Mouse (Mus musculus) ES-Bruce4 (cell line): ENCODE data around the gene Gucd1. TPM values are rescaled to one million over a fixed set of nuclear protein-coding genes. Genes with fewer than 3 reads are reported as not detected.
"Not testable (repeated sequence)": the region's sequence is repeated elsewhere in the genome, so short reads cannot be mapped to it uniquely, and the experiment has no call there.

Experiments used
- H3K27ac ChIP-seq: 2 replicates; pipeline ENCODE4 v1.5.1; 2012; ENCODE audit warnings: low read length, inconsistent platforms; ENCODE audit not compliant: insufficient read depth
- H3K27me3 ChIP-seq: 2 replicates; pipeline ENCODE4 v1.6.1; 2012; ENCODE audit warnings: mild to moderate bottlenecking, low read length, inconsistent platforms; ENCODE audit not compliant: control insufficient read depth, poor library complexity, insufficient read depth, severe bottlenecking
- H3K36me3 ChIP-seq: 2 replicates; pipeline ENCODE4 v1.6.1; 2012; ENCODE audit warnings: inconsistent platforms, mild to moderate bottlenecking, low read length, moderate library complexity; ENCODE audit not compliant: control insufficient read depth, poor library complexity, insufficient read depth, severe bottlenecking
- H3K4me1 ChIP-seq: one replicate; pipeline ENCODE4 v1.8.1; 2011; ENCODE audit warnings: low read length; ENCODE audit not compliant: control insufficient read depth, insufficient read depth
- H3K4me3 ChIP-seq: 2 replicates; pipeline ENCODE4 v1.5.1; 2011; ENCODE audit warnings: low read depth, mild to moderate bottlenecking, low read length
- H3K9ac ChIP-seq: 2 replicates; pipeline ENCODE4 v1.6.1; 2012; ENCODE audit warnings: low read depth, mild to moderate bottlenecking, inconsistent platforms; ENCODE audit not compliant: poor library complexity, severe bottlenecking
- H3K9me3 ChIP-seq: replicated peaks from 2 replicates; pipeline ENCODE4 v1.6.1; 2012; ENCODE audit warnings: mild to moderate bottlenecking, low read length, inconsistent platforms; ENCODE audit not compliant: control insufficient read depth, poor library complexity, insufficient read depth, severe bottlenecking
- CTCF ChIP-seq: IDR thresholded peaks from one replicate; pipeline ENCODE4 v1.8.1; 2011; ENCODE audit warnings: low read depth, low read length
- EP300 ChIP-seq: IDR thresholded peaks from 2 replicates; pipeline ENCODE4 v1.6.1; 2011; ENCODE audit warnings: low read depth, low read length; ENCODE audit not compliant: insufficient read depth
- POLR2A ChIP-seq: IDR thresholded peaks from one replicate; pipeline ENCODE4 v1.8.1; 2011; ENCODE audit warnings: low read length; ENCODE audit not compliant: insufficient read depth
- polyA plus RNA-seq: library from polyadenylated mRNA; stranded (reverse); fragments of >200 nt; gene quantifications from 2 replicates; pipeline ENCODE4 v1.2.4, GENCODE M21; 2011; ENCODE audit warnings: low read depth; ENCODE audit not compliant: missing spikeins, insufficient read depth, insufficient read length

Gene Gucd1
- polyA plus RNA-seq, 1 experiment: 9.9 TPM

DNA sequence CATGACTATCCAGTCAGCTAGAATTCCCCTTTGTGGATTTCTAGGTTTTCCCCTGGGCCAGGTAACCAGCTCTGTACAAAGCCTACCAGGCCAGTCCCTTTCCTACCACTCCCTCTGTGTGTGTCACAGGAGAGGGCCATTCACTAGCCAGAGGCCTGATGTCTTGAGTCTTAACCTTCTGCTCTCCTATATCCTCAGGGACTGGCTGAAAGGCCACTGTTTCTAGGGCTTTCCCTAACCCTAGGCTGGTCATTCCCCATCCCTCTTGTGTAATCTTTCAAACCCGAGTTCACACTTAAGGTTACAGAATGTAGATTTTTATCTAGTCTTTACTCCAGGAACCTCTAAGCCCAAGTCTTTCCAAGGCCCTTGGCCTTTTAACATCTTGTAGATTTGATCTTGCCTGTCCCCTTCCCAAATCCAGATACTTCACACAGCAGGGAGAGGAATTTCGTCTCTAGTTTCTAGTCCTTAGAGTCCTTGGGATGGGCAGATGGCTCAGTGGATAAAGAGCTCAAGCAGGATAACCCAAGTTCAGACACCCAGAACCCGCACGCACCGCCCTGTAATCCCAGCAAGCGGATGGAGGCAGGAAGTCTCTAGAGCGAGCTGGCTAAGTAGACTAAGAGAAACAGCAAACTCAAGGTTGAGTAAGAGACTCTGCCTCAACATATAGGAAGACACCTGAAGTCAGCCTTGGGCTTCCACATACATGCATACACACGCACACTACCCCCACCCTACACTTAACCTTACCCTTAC lies 4.3 kb downstream of the Gucd1 start:
- Histone ChIP-seq H3K36me3 (no peaks in the 10 kb centered on the region), H3K4me3 (no peak overlapping the region), H3K9me3 (no peaks in the 10 kb centered on the region), H3K9ac (no peak overlapping the region), H3K27ac (no peak overlapping the region), H3K4me1 (no peaks in the 10 kb centered on the region), H3K27me3 (no peaks in the 10 kb centered on the region)
- TF ChIP-seq CTCF (no peak), EP300 (no peak), POLR2A (no peak)

DNA sequence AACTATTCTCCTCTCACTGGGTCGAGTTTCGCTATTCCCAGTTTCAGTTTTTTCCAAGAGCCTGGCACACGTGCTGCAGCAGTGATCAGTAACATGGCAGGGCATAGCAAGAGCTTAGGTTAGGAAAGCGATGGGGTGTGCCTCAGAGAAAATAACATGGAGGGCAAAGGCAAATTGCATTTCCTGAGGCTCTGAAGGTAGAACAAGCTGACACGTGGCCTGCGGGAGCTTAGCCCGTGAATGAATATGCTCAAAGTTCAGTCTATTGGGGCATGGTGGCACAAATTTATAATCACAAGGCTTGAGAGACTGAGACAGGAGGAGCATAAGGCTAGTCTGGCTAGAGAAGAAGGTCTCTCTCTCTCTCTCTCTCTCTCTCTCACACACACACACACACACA lies 5.0 kb downstream of the Gucd1 start:
- Histone ChIP-seq H3K27ac (no peak overlapping the region), H3K9ac (no peak overlapping the region), H3K27me3 (no peaks in the 10 kb centered on the region), H3K36me3 (no peaks in the 10 kb centered on the region), H3K4me1 (no peaks in the 10 kb centered on the region), H3K4me3 (no peak overlapping the region), H3K9me3 (no peaks in the 10 kb centered on the region)
- no peak for TF ChIP-seq EP300
- TF ChIP-seq CTCF: no peak
- TF ChIP-seq POLR2A: no peak

DNA sequence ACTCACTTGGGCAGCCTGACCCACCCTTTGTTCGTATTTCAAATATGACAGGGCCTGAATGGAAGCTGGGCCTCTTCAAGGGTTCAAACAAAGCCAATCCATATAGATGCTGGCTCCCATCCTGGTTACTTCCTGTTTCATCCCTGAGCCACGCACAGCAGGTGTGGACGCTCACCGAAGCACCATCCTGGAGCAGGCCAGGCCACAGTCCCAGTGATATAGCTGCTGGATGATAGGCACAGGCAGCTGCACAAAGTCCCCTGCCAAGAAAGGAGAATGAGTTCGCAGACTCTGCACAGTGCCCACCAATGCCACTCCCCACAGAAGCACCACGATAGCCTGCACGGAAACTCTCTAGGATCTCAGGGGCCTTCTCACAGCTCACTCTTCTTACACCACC lies 5.9 kb downstream of the Gucd1 start:
- Histone ChIP-seq H3K9me3 (no peaks in the 10 kb centered on the region), H3K36me3 (no peaks in the 10 kb centered on the region), H3K4me3 (no peak overlapping the region), H3K27ac (no peak overlapping the region), H3K9ac (no peak overlapping the region), H3K4me1 (no peaks in the 10 kb centered on the region), H3K27me3 (no peaks in the 10 kb centered on the region)
- TF ChIP-seq CTCF: no peak
- TF ChIP-seq POLR2A: no peak
- TF ChIP-seq EP300: no peak

DNA sequence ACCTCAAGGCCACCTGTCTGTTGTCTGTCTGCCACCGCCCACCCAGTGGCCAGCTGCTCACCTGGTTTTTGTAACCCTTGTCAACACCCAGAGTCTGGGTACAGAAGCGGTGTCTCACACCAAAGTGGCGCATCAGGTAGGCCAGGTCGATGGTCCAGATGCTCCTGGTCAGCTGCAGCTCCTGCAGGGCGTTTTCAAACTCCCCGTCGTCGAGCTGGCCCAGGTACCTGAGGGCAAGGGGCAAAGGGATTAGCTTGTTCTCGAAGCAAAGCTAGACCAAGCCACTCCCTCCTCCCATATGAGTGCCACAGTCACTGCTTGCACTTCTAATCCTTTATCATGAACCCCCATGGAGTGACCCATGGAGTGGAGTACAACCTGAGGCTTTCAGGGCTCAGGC lies 6.7 kb downstream of the Gucd1 start:
- H3K36me3 ChIP-seq: no peaks in the 10 kb centered on the region
- no peak overlapping the region for H3K4me3 ChIP-seq
- no peak for TF ChIP-seq CTCF
- TF ChIP-seq POLR2A: no peak
- TF ChIP-seq EP300: no peak

DNA sequence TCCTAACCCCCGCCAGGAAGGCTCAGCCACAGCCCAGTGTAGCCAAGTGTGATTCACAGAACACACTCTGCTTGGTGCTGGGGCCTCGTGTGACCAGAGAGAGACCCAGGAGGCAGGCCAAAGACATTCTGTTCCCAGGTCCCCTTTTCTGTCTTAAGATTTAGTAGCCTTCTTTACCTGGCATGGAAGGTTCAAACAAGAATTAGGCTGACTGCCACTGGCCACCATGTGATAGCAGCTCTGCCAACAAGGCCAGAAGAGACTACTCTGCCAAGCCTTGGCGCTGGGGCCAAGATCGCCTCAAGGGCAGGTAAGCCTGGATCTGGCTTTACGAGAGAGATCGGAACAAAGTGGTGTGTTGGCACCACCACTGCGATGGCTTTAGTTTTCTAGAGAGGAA lies 7.3 kb downstream of the Gucd1 start:
- Histone ChIP-seq H3K36me3 (no peaks in the 10 kb centered on the region), H3K9ac (no peak overlapping the region), H3K27me3 (no peaks in the 10 kb centered on the region), H3K9me3 (no peaks in the 10 kb centered on the region), H3K4me3 (no peak overlapping the region), H3K4me1 (no peaks in the 10 kb centered on the region), H3K27ac (no peak overlapping the region)
- no peak for TF ChIP-seq CTCF
- TF ChIP-seq POLR2A: no peak
- no peak for TF ChIP-seq EP300

More for the DNA sequence above, 6.7 kb downstream of the Gucd1 start:
- no peaks in the 10 kb centered on the region for H3K4me1 ChIP-seq
- H3K9me3 ChIP-seq: no peaks in the 10 kb centered on the region
- H3K9ac ChIP-seq: no peak overlapping the region
- H3K27ac ChIP-seq: no peak overlapping the region
- H3K27me3 ChIP-seq: no peaks in the 10 kb centered on the region

DNA sequence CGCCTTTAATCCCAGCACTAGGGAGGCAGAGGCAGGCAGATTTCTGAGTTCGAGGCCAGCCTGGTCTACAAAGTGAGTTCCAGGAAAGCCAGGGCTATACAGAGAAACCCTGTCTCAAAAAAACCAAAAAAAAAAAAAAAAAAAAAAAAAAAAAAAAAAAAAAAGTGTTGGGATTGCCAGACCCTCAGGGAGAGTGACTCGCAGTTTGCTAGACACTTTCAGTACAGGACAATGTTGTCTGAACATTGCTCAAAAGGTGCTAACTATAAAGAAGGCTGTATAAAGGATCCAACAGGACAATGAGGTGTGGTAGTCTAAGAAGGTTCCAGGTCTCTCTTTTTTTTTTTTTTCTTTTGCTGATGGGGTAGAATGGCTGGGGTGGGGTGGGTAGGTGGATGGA lies 11.8 kb downstream of the Gucd1 start:
- H3K9me3 ChIP-seq, H3K27ac ChIP-seq, H3K9ac ChIP-seq, H3K4me1 ChIP-seq, H3K4me3 ChIP-seq, H3K27me3 ChIP-seq, H3K36me3 ChIP-seq: not testable (repeated sequence)

DNA sequence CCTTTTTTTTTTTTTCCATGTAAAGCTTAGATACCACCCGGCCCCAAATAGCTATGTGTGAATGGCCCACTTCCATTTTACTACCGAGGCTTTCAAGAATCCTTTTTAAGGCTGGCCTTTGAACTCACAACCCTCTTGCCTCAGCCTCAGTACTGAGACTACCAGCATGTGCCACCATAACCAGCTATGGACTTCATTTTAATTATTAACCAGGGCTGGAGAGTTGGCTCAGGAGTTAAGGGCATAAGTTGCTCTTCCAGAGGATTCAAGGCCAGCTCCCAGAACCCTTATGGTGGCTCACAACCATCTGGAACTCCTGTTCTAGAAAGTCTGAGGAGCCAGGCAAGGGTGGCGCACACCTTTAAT lies 12.7 kb downstream of the Gucd1 start:
- no peaks in the 10 kb centered on the region for H3K9me3 ChIP-seq
- H3K4me3 ChIP-seq: no peak overlapping the region
- H3K4me1 ChIP-seq: no peaks in the 10 kb centered on the region
- H3K36me3 ChIP-seq: no peaks in the 10 kb centered on the region
- no peak overlapping the region for H3K9ac ChIP-seq
- H3K27me3 ChIP-seq: no peaks in the 10 kb centered on the region
- H3K27ac ChIP-seq: no peak overlapping the region
- TF ChIP-seq CTCF: no peak
- TF ChIP-seq EP300: no peak
- TF ChIP-seq POLR2A: no peak
